ENCODE assay signal across 7 mouse cellular contexts in the genomic region with DNA sequence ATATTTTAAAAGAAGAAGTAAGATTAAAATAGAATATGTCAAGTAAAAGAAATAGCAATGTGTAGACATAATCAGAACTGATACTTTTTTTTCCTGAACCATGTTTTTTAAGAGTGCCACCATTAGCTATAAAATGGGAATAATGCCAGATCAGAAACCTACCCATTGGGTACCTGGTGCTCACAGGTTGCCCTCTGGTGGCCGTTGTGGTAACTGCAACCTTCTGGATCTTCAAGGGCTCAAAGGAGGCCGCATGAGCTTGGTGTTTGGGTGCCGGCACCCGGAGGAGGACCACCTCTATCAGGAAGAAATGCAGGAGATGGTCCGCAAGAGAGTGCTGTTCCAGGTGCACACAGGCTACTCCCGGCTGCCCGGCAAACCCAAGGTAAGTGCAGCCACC. TPM values are rescaled to one million over a fixed set of nuclear protein-coding genes. Genes with fewer than 3 reads are reported as not detected.
DNase-seq lines count a peak whose midpoint lies in the region; TF ChIP-seq lines count a peak whose summit lies in the region.

No protein-coding gene starts in this region.

- no peak overlapping the region for H3K4me3 ChIP-seq in gastrocnemius, adult 2 months

- peak; percentile 91 for TF ChIP-seq CTCF in gastrocnemius, adult 2 months (IDR thresholded peaks at IDR 0.05)

- H3K27ac ChIP-seq in gastrocnemius, adult 2 months = no peak overlapping the region

- DNase-seq in CD4-positive, CD25-positive, alpha-beta regulatory T cell, adult 2 months (ENCODE audit: low read depth, low spot score) = peak; percentile 87
- DNase-seq in Muller cell, postnatal 12 days (ENCODE audit: inconsistent ontology term) = peak; percentile 52
- peak; percentile 76 for DNase-seq in cerebellum, adult 8-10 months
- DNase-seq in gastrocnemius, adult 2 months = peak; percentile 80
- peak; percentile 65 to 91 for DNase-seq in layer of hippocampus, adult 8-10 months (ENCODE audit: low spot score in 2 of 2)
- DNase-seq in lung, postnatal 25 days (ENCODE audit: low spot score) = peak; percentile 75
- peak; percentile 47 for DNase-seq in spleen, adult 12 weeks (ENCODE audit: low spot score)

- intact Hi-C loops in gastrocnemius, adult 2 months (cut with DNase I) = loop anchor here (5.0 kb wide), 1 partner anchor 119 kb away; no protein-coding TSS in a partner anchor

RNA-seq across cellular contexts. Expression of a gene that starts 28.5 kb away (rescaled TPM):
- 10 to 100 TPM in 1 of 2 experiments, 1 to 10 TPM in 1; 6.6 to 10.1 TPM for total RNA-seq in gastrocnemius, adult 2 months (2021)
- 10 to 100 TPM in 2 of 4 experiments, 1 to 10 TPM in 2; 3.7 to 18.7 (median 8.7) TPM for total RNA-seq in layer of hippocampus, adult 8-10 months (2022)

RNA-seq across cellular contexts. Expression of a gene that starts 35.7 kb away (rescaled TPM):
- 1 to 10 TPM in 1 of 2 experiments, under 1 TPM in 1; 0.64 to 1.4 TPM for total RNA-seq in gastrocnemius, adult 2 months (2021)
- total RNA-seq in layer of hippocampus, adult 8-10 months (2022) = under 1 TPM; 0.18 to 0.49 (median 0.40) TPM
